Mouse (Mus musculus) hindbrain, embryonic 11.5 days (tissue): ENCODE results near the gene Cib3. TPM values are rescaled to one million over a fixed set of nuclear protein-coding genes. Genes with fewer than 3 reads are reported as not detected.

Experiments
- ATAC-seq: fragments of 200-750 bp; cut with Nextera tagmentation; 2 replicates; pipeline ENCODE4 v1.8.0; 2017; ENCODE audit warnings: mild to moderate bottlenecking, moderate TSS enrichment, moderate library complexity; ENCODE audit not compliant: low FRiP score
- DNase-seq: peaks from one replicate; pipeline ENCODE4 v3.0.0-alpha.2; 2015; ENCODE audit warnings: low spot score
- H3K27ac ChIP-seq: fragments of 300-500 bp; sonication (generic); 2 replicates; pipeline ENCODE4 v1.5.1; 2014; ENCODE audit warnings: mild to moderate bottlenecking, low read depth, low read length
- H3K27me3 ChIP-seq: fragments of 300-500 bp; sonication (generic); 2 replicates; pipeline ENCODE4 v1.6.1; 2014; ENCODE audit warnings: mild to moderate bottlenecking, low read length, moderate library complexity, mixed read lengths; ENCODE audit not compliant: control insufficient read depth, insufficient read depth
- H3K36me3 ChIP-seq: fragments of 300-500 bp; sonication (generic); 2 replicates; pipeline ENCODE4 v1.6.1; 2014; ENCODE audit warnings: mild to moderate bottlenecking, low read length, moderate library complexity, mixed read lengths; ENCODE audit not compliant: control insufficient read depth, insufficient read depth
- H3K4me1 ChIP-seq: fragments of 300-500 bp; sonication (generic); replicated peaks from 2 replicates; pipeline ENCODE4 v1.6.1; 2014; ENCODE audit warnings: low read length, mixed read lengths; ENCODE audit not compliant: control insufficient read depth, insufficient read depth
- H3K4me2 ChIP-seq: fragments of 300-500 bp; sonication (generic); replicated peaks from 2 replicates; pipeline ENCODE4 v1.6.1; 2014; ENCODE audit warnings: mild to moderate bottlenecking, low read depth, low read length
- H3K4me3 ChIP-seq: fragments of 300-500 bp; sonication (generic); 2 replicates; pipeline ENCODE4 v1.5.1; 2014; ENCODE audit warnings: low read depth, low read length
- H3K9ac ChIP-seq: fragments of 300-500 bp; sonication (generic); 2 replicates; pipeline ENCODE4 v1.6.1; 2014; ENCODE audit warnings: low read depth, low read length
- H3K9me3 ChIP-seq: fragments of 300-500 bp; sonication (generic); 2 replicates; pipeline ENCODE4 v1.6.1; 2016; ENCODE audit warnings: low read length; ENCODE audit not compliant: control insufficient read depth
- WGBS: fragments of 180-500 bp; shearing (Covaris S2); extraction: QIAGEN DNeasy Blood & Tissue Kit; methylation state at CpG from one replicate; pipeline ENCODE4 v1.1.7; 2014; 5-methylcytosine and 5-hydroxymethylcytosine counted together
- polyA plus RNA-seq: library from polyadenylated mRNA; unstranded; fragments of >200 nt; fragmentation: Nextera tagmentation; extraction: Ambion mirVana; gene quantifications from 2 replicates; pipeline ENCODE4 v1.2.1, GENCODE M21; 2014

Cib3 gene
- polyA plus RNA-seq, 1 experiment from 2014 or later = not detected

GRCm38 (mm10) chr8:72190215-72190539 lies 22.5 kb downstream of the Cib3 start:
- Histone ChIP-seq H3K27ac (no peak overlapping the region), H3K36me3 (no peaks in the 10 kb centered on the region), H3K4me2 (no peak overlapping the region), H3K4me1 (no peaks in the 10 kb centered on the region), H3K9me3 (no peaks in the 10 kb centered on the region), H3K27me3 (no peaks in the 10 kb centered on the region), H3K9ac (no peak overlapping the region), H3K4me3 (no peak overlapping the region)
- ATAC-seq (no peak), DNase-seq (no peak)
- WGBS = 94% methylated on average over 2 of the region's 2 CpGs

GRCm38 (mm10) chr8:72189417-72190214 lies 23.0 kb downstream of the Cib3 start, which contains the start of gene Hsh2d:
Hsh2d (plus strand) TSS chr8:72189638.
- H3K4me3 ChIP-seq = no peak within 1 kb of the TSS
- no peaks in the 10 kb centered on the region for H3K36me3 ChIP-seq
- H3K4me2 ChIP-seq = no peak within 1 kb of the TSS
- no peaks in the 10 kb centered on the region for H3K4me1 ChIP-seq
- DNase-seq (no peak), ATAC-seq (no peak)
- no peaks in the 10 kb centered on the region for H3K9me3 ChIP-seq
- no peak within 1 kb of the TSS for H3K27ac ChIP-seq
- WGBS = 75% methylated on average over 12 of the region's 12 CpGs
- H3K27me3 ChIP-seq = no peaks in the 10 kb centered on the region
- no peak within 1 kb of the TSS for H3K9ac ChIP-seq

GRCm38 (mm10) chr8:72187793-72188331 lies 24.8 kb downstream of the Cib3 start:
- Histone ChIP-seq H3K27me3 (no peaks in the 10 kb centered on the region), H3K36me3 (no peaks in the 10 kb centered on the region), H3K4me3 (no peak overlapping the region), H3K4me2 (no peak overlapping the region), H3K27ac (no peak overlapping the region), H3K4me1 (no peaks in the 10 kb centered on the region), H3K9ac (no peak overlapping the region), H3K9me3 (no peaks in the 10 kb centered on the region)
- no peak for ATAC-seq
- 88% methylated on average over 2 of the region's 2 CpGs for WGBS
- DNase-seq = no peak

- H3K27ac ChIP-seq = no peak overlapping the region
- H3K9me3 ChIP-seq = no peaks in the 10 kb centered on the region
- H3K36me3 ChIP-seq = no peaks in the 10 kb centered on the region
- DNase-seq = no peak
- no peak overlapping the region for H3K4me2 ChIP-seq
- H3K4me1 ChIP-seq = no peaks in the 10 kb centered on the region
- 85% methylated on average over 2 of the region's 2 CpGs for WGBS
- no peaks in the 10 kb centered on the region for H3K27me3 ChIP-seq
- no peak overlapping the region for H3K4me3 ChIP-seq
- no peak overlapping the region for H3K9ac ChIP-seq
- no peak for ATAC-seq
These were observed 29.0 kb downstream of the Cib3 start for GRCm38 (mm10) chr8:72183554-72184202.

GRCm38 (mm10) chr8:72177346-72177925 lies 35.2 kb downstream of the Cib3 start:
- Histone ChIP-seq H3K27me3 (no peaks in the 10 kb centered on the region), H3K36me3 (peaks cover 3% of the 10 kb centered on the region; the same call in 1 of the 2 replicates), H3K4me2 (no peak overlapping the region), H3K4me1 (no peaks in the 10 kb centered on the region), H3K9ac (no peak overlapping the region), H3K9me3 (no peaks in the 10 kb centered on the region), H3K4me3 (no peak overlapping the region), H3K27ac (no peak overlapping the region)
- DNase-seq (peak; percentile 83), ATAC-seq (peak; percentile 69)
- WGBS = 55% methylated on average over 5 of the region's 5 CpGs

GRCm38 (mm10) chr8:72169681-72170249 lies 42.9 kb downstream of the Cib3 start:
- Histone ChIP-seq H3K9ac (no peak overlapping the region), H3K4me3 (no peak overlapping the region), H3K9me3 (no peaks in the 10 kb centered on the region), H3K36me3 (peaks cover 9% of the 10 kb centered on the region; the same call in 1 of the 2 replicates), H3K4me2 (no peak overlapping the region), H3K27ac (no peak overlapping the region), H3K4me1 (no peaks in the 10 kb centered on the region), H3K27me3 (no peaks in the 10 kb centered on the region)
- whole genome bisulfite sequencing = 81% methylated on average over 3 of the region's 3 CpGs
- DNase-seq = no peak
- ATAC-seq = no peak

- no peak overlapping the region for H3K27ac ChIP-seq
- WGBS = 89% methylated on average over 3 of the region's 3 CpGs
These were observed 43.5 kb downstream of the Cib3 start for GRCm38 (mm10) chr8:72169098-72169668.

GRCm38 (mm10) chr8:72162821-72163220 lies 49.8 kb downstream of the Cib3 start:
- Histone ChIP-seq H3K9me3 (no peaks in the 10 kb centered on the region), H3K27me3 (no peaks in the 10 kb centered on the region), H3K4me3 (no peak overlapping the region), H3K27ac (no peak overlapping the region), H3K36me3 (no peaks in the 10 kb centered on the region), H3K4me1 (peaks cover 8% of the 10 kb centered on the region; the same call in 1 of the 2 replicates), H3K4me2 (no peak overlapping the region), H3K9ac (no peak overlapping the region)
- DNase-seq = no peak
- no peak for ATAC-seq

More at GRCm38 (mm10) chr8:72169098-72169668, 43.5 kb downstream of the Cib3 start:
- ATAC-seq (no peak), DNase-seq (no peak)
- Histone ChIP-seq H3K36me3 (peaks cover 9% of the 10 kb centered on the region; the same call in 1 of the 2 replicates), H3K9ac (no peak overlapping the region), H3K9me3 (no peaks in the 10 kb centered on the region), H3K27me3 (no peaks in the 10 kb centered on the region), H3K4me3 (no peak overlapping the region), H3K4me2 (no peak overlapping the region), H3K4me1 (no peaks in the 10 kb centered on the region)
